Mouse (Mus musculus) telencephalon, adult 2 months (tissue): ENCODE measurements around the gene Rps18.
A peak's percentile ranks its signal among the peaks of the same experiment; 100 is the strongest.

Experiments used
- DNase-seq: peaks from one replicate; pipeline ENCODE4 v3.0.0-alpha.2; 2011; ENCODE audit warnings: low read depth, low spot score

Rps18 gene

DNA sequence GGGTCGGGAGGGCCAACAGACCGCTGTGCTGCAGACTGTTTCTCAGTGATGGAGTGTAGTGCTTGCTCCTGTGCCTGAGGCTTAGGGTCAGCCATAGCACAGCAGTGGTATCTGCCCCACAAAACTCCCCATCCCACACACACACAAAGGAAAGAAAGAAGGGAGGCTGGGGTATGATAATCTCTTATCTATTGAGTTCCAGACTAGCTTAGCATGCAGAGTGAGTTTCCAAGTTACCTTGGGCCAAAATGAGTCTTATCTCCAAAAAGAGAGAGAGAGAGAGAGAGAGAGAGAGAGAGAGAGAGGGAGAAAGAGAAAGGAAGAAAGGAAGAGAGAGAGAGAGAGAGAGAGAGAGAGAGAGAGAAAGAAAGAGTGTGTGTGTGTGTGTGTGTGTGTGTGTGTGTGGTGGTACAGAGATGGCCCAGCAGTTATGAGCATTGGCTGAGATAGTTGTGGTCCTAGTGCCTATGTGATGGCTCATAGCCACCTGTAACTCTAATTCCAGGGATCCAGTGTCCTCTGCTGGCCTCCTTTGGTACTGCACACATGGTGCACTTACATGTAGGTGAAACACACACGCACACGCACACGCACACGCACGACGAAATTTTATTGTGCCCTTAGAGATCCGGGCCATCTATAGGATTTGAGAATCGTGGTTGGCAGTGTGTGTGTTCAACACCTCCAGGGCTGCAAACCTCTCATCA, 31.1 kb downstream of the Rps18 start:
- DNase-seq = no peak

DNA sequence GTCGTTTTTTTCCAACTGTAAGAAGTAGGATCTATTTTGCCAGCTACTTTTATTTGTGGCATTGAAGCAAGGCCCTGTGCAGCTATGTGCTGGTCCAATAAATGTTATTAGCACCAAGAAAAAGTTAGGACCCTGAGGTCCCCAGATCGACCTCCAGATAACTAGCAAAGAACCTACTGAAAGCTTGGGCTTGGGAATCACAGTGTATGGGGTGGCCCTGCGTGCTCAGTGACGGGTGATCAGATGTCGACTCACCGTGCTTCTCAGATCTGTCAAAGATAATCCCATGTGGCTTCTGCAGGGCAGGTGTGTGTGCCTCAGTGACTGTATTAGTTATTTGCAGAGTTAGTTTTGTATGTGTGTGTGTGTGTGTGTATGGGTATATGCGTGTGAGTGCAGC, 34.4 kb downstream of the Rps18 start:
- no peak for DNase-seq

DNA sequence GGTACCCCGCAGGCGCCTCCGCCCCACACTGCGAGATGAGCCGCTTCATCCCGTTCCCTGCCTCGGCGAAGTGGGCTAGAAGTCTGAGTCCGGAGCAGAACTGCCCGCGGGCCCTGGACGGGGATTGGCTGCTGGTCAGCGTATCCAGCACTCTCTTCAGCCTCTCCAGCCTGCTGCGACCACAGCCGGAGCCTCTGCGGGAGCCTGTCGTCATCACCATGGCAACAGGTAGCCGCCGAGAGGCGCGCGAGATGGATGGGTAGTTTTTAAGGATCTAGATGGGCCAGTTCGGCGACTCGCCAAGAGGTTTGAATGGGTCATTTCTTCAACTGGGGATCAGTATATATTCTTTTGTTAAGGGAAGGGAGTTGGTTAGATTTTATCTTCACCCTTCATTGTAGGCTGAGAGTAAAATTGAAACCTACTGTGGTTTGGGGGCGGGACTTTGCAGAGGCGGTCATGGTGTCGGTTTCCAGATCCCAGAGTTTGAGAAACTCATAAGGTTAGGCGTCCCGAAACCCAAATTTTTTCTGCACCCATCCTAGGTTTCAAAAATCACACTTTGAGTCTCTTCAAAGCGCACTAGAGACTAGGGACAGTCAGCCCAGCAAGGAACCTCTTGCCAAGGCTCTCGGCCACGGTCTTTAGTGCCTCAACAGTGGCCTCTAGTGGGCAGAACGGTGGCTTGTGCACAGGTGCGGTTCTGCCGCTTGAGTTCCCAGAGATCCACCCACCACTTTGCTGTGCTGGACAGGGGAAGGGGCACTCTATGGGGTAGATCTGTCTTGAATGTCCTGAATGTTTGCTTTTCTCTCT, 35.3 kb downstream of the Rps18 start:
- DNase-seq = no peak

DNA sequence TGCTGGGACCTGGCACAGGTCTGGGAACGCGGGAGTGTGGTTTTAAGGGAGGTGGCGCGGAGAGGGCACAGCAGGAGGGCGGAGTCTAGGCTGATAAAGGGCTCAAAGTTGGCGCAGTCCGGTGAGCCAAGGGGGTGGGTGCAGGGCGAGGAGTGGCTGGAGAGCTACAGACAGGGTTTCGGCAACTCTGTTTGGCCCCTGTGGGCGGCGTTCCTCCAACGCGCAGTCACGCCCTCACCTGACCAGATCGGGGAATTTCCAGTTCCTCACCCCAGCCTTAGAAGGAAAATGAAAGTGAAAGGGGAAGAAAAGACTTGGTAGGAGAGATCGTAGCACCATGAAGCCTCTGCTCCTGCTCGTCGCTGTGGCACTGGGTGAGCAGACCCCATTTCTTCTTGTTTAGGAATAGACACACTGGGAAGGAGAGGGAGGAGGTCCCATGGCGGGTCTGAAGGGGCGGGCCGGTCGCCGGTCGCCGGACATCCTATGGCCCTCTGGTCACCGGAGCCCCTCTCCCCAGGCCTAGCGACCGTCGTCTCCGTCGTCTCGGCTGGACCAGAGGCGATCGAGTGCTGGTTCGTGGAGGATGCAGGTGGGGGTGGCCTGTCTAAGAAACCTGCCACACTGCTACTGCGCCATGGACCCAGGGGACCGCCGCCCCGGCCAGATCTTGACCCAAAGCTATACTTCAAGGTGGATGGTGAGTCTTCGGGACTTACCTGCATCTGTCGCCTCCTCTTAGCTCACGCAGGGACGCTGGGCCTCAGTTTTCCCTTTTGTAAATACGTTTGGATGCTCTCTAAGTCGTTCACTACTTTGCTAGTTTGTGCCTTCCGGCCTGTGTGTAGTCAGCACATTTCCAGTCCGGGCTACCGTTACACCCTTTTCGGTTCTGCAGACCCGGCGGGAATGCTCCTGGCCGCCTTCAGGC, 36.2 kb downstream of the Rps18 start:
- no peak for DNase-seq

DNA sequence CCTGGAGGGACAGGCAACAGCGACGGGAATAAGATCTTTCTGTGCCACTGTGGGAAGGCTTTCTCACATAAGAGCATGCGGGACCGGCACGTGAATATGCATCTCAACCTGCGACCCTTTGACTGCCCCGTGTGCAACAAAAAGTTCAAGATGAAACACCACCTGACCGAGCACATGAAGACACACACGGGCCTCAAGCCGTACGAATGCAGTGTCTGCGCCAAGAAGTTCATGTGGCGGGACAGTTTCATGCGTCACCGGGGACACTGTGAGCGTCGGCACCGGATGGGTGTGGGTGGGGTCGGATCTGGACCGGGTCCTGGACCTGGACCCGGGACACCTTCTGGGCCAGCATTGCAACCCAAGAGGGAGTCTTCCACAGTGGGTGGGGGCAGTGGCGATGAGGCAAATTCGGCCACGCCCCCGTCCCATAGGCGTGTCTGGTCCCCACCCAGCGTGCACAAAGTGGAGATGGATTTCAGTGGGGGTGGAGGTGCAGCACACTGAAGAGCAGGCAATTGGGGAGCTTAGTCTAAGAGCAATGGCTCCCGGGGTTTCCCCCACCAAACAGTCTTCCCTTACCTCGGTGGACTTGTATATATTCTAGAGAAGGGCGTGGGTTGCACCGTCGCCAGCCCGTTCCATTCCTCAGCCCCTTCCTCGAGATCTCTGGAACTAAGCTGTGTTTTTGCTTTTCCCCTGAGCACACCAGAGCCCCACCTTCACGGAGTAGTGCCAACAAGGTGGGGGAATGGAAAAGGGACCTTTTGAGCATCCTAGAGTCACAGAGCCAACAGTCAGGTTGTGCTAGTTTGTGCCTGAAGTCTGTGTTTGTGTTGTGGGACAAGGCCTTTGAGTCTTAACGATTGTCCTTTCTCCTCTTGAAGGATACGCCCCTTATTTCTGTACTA, 37.3 kb downstream of the Rps18 start:
- no peak for DNase-seq

DNA sequence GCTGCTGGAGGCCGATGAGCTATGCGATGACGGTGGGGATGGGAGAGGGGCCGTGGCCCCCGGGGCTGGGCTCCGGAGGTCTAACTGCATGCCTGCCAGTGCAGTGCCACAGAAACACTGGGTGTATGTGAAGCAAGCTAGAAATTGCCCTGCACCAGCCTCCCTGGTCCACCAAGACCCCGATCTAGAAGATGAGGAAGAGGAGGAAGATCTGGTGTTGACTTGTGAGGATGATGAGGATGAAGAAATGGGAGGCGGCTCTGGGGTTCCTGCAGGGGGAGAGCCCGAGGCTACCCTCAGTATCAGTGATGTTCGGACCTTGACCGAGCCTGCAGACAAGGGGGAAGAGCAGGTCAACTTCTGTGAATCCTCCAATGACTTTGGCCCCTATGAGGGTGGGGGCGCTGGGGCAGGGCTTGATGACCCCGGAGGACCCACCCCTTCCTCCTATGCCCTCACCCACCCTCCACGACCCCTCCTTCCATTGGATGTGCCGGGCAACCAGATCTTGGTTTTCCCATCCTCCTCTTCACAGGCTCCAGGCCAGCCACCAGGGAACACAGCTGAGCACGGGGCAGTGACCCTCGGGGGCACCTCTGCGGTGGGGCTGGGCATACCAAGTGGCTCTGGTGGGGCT, 38.0 kb downstream of the Rps18 start:
- DNase-seq = no peak

DNA sequence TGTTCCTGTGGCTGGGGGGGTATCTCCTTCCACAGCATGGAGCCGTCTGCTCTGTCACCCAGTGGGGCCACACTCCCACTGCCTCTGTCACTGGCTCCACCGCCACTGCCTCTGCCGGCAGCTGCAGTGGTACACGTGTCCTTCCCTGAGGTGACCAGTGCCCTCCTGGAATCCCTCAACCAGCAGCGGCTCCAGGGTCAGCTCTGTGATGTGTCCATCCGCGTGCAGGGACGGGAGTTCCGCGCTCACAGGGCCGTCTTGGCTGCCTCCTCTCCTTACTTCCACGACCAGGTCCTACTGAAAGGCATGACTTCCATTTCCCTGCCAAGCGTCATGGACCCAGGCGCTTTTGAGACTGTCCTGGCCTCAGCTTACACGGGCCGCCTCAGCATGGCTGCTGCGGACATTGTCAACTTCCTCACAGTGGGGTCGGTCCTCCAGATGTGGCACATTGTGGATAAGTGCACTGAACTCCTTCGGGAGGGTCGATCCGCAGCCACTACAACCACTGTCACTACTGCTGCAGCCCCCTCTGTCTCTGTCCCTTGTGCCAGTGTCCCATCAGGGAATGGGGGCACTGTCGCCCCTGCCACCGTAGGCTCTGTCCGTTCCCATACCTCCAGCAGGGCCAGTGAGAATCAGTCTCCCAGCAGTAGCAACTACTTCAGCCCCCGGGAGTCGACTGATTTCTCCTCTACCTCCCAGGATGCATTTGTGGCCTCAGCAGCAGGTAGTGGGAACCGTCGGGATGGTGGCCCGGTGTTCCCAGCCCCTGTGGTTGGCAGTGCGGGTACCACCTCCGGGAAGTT, 38.8 kb downstream of the Rps18 start:
- DNase-seq = no peak

DNA sequence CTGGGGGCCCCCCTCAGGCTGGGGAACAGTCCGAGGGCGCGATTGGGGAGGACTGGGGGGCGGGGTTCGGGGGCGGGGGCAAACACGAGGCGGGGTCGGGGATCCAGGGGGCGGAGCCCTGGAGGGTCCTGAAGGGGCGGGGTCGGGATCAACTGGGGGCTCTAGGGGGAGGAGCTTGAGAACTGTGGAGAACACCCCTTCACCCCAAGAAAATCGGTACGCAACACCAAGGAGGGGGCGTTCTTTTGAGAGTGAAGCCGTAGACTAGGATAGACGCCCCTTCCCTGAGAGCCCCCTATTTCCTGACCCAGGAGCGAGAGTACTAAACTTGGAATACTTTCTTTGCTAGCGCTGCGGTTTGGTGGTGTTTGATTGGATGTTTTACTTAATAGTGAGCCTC, 39.5 kb downstream of the Rps18 start:
- DNase-seq = no peak

DNA sequence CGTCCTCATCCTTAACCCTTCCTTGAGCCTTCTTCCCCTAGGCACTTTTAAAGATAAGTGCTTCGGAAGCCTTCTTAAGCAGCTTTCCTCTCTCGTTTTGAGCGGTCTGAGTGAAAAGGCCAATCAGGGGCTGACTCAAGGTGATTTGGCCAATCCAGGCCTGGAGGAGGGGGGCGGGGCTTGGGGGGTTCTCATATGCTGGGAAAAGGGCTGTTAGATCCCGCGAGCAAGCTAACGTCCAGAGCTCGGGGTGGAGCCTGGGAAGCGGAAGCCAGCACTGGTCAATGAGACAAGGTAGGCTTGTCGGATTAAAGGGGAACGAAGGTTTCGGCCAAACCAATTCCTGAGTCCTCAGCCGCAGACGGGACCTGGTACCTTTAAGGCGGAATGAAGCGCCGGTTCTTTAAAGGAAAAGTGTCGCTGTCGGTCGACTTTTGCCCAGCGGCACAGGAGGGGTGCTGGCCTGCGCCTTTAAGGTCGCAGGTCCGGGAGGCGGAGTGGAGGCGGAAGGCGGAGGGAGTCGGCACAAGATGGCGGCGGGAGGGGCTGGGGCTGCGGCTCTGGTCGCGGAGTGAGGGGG, 40.0 kb downstream of the Rps18 start, which contains the start of the genes Tapbp and Zbtb22:
TSS of gene Tapbp (plus strand) at position 229 of the 580 bp plus-strand sequence.
TSS of gene Zbtb22 (plus strand) at position 234 of the 580 bp plus-strand sequence.
- peak; percentile 99 for DNase-seq

DNA sequence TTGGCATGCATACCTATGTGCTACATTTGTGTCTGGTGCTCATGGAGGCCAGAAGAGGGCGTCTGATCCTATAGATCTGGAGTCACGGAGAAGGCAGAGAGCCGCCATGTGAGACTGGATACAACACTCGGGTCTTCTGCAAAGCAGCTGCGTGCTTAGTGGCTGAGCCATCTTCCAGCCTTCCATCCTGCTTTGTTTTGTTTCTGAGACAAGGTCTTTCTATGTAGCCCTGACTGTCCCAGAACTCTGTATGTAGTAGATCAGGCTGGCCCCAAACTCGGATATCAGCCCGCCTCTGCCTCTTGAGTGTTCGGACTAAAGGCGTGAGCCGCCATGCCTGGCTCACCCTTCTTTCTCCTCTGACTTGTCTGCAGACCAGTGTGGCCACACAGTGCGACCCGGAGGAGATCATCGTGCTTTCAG, 40.8 kb downstream of the Rps18 start:
- DNase-seq = no peak

DNA sequence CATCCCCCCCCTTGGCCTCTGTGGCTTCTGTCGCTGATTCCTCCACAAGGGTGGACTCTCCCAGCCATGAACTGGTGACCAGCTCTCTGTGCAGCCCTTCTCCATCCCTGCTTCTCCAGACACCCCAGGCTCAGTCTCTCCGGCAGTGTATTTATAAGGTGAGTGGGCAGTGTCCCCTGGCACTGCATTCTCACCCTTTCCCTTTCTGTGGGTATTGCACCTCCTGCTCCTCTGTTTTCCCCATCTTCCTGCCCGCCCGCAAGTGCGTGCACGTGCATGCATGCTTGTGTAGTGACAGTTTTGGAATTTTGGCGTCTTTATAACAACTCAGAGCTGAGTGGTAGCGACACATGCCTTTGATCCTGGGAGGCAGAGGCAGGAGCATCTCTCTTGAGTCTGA, 41.9 kb downstream of the Rps18 start:
- no peak for DNase-seq

DNA sequence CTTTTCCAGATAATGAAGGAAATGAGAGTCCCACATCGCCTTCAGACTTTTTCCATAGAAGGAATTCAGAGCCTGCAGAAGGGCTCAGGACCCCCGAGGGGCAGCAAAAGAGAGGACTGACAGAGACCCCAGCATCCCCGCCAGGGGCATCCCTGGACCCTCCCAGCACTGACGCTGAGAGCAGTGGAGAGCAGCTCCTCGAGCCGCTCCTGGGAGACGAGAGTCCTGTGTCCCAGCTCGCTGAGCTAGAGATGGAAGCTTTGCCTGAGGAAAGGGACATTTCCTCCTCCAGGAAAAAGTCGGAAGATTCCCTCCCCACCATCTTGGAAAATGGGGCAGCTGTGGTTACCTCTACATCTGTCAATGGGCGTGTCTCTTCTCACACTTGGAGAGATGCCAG, 42.5 kb downstream of the Rps18 start:
- DNase-seq = no peak

DNA sequence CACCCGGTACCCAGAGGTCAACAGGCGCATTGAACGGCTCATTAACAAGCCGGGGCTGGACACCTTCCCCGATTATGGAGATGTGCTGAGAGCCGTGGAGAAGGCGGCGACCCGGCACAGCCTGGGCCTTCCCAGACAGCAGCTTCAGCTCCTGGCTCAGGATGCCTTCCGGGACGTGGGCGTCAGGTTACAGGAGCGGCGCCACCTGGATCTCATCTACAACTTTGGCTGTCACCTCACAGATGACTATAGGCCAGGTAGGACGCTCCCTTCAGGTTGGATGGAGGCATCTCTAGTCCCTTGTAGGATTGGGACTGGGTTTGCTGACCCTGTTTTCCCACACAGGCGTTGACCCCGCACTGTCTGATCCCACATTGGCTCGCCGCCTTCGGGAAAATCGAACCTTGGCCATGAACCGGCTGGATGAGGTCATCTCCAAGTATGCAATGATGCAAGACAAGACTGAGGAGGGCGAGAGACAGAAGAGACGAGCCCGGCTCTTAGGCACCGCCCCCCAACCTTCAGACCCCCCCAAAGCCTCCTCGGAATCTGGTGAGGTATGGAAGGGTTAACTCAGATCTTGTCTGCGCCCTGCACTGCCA, 43.9 kb downstream of the Rps18 start:
- DNase-seq = no peak

DNA sequence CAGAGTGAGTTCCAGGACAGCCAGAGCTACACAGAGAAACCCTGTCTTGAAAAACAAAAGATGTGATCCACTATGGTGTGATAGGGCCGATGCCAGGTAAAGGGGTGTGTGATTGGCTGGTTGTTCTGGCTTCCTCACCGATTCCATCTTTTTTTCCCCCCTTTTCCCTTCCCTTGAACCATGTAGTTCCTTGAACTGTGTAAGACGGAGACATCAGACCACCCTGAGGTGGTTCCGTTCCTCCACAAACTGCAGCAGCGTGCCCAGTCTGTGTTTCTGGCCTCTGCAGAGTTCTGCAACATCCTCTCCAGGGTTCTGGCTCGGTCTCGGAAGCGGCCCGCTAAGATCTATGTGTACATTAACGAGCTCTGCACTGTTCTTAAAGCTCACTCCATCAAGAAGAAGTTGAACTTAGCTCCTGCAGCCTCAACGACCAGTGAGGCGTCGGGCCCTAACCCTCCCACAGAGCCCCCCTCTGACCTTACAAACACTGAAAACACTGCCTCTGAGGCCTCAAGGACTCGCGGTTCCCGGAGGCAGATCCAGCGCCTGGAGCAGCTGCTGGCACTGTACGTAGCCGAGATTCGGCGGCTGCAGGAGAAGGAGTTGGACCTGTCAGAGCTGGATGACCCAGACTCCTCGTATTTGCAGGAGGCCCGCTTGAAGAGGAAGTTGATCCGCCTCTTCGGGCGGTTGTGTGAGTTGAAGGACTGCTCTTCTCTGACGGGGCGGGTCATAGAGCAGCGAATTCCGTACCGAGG, 44.6 kb downstream of the Rps18 start:
- DNase-seq = no peak

DNA sequence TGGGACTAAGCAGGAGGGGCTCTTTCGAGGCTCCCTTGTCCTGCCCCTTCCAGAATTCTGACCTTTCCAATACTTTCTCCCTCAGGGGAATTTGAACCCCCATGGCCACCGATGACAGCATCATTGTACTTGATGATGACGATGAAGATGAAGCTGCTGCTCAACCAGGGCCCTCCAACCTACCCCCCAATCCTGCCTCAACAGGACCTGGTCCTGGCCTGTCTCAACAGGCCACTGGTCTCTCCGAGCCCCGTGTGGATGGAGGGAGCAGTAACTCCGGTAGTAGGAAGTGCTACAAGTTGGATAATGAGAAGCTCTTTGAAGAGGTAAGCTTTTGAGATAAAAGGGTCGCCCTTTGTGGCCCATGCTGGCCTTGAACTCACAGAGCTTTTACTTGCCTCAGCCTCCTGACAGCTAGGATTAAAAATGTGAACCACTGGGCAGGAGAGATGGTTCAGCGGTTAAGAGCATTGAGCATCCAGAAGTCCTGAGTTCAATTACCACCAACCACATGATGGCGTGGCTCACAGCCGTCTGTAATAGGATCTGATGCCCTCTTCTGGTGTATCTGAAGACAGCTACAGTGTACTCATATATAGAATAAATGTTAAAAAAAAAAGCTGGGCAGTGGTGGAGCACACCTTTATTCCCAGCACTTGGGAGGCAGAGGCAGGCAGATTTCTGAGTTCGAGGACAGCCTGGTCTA, 45.3 kb downstream of the Rps18 start:
- no peak for DNase-seq

DNA sequence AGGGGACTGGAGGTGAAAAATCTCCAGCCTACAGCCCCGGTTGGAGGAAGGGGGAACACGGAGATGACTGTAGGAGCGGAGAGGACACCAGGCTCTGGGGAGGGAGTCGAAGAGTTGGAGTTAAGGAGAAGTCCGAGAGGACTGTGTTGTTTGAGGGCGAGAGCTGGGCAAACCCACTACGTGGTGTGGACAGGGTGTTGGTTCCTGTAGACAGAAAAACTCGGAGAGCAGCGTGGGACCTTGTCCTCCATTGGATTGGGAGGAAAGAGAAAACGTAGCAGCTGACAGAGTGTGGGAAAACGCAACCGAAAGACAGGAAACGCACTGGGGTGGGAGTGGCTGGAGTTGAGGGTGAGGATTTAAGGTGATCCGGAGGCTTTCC, 45.9 kb downstream of the Rps18 start:
- DNase-seq = no peak
